Mouse (Mus musculus) lung, postnatal 4 days (tissue): Measurements from ENCODE around the gene Cenpv.
"Not testable (repeated sequence)": the region's sequence is repeated elsewhere in the genome, so short reads cannot be mapped to it uniquely, and the experiment has no call there.

Source experiments
- DNase-seq, 2 experiments: peaks; one replicate each; pipeline ENCODE4 v3.0.0; 2021

Gene Cenpv

GRCm38 (mm10) chr11:62553633-62554032, 14.6 kb upstream of the Cenpv start:
- no peak for DNase-seq

DNA sequence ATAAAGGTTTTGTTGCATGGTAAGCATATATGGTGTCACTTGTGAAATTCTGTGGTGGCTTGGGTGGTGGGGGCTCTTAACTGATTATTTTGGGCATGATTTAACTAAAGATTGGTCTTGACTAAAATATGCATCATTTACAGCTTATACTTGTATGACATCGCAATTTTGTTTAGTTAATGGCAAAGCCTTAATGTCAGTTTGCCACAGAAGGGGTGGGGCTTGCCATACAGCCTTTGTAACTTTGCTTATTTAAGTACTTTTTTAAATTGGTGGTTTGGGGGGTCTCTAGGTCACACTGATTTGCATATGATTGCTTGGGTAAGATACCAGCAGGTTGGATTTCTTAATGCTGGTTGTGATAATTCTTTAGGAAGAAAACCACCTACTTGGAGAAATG, 14.1 kb upstream of the Cenpv start:
- no peak for DNase-seq

DNA sequence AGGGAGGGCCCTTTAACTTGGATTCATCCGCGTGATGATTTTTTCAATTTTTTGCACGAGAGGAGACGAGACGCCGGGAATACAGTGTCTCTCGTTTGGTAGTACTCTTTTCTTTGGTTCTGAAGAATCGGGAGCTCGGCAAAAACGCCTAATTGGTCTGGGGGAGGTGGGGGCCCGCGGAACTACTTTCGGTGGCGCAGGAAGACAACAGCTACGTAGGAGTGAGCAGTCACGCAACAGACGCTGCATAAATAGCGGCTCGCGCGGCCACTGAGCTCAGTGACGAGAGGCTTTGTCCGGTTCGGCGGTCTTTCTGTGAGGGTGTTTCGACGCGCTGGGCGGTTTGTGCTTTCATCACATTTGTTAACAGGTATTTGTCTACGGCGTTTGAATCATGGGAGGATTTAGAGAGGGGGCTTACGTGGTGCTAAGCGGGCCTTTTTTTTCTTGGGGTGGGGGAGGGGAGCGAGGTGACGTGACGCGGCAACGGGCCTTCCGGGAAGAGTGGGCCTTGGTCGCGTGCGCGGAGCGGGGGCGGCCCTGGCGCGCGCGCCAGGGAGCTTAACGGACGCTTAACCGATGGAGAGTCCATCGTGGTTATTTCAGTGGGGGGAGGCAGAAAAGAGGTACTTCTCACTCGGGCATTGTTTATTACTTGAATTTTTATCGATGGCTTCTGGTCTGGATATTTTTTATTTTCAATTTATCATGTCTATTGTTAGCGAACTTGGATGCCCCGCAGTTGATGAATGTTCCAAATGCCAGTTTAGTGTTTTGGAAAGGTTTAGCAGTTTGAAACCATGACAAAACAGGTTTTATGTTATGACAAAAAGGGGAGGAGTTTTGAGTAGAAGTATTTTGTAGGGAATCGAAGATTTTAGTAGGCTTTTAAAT, 12.4 kb upstream of the Cenpv start:
- peak; percentile 93 for DNase-seq

DNA sequence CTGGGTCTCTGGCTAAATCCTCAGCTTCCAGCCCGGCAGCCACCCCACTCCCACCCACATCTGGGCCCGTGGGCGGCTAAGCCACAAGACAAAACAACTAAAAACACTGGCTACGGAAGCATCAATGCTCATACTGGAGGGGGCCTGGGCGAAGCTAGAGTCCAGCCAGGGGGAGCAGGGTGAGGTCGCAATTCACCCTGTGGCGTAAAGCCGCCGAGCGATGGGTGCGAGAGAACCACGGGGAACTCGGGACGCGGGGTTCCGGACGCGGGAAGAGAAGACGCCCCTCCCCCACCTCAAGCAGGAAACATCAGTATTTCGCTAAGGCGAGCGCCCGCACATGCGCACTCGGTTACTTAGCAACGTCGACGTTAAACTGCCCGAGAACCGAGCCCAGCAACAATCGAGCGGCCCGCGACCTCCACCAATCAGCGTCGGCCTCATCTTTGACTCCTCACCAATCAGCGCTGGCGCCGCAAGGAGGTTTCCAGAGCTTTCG, 11.7 kb upstream of the Cenpv start, which contains the start of gene Ubb:
Ubb (plus strand) TSS at position 445 of the 499 bp plus-strand sequence.
- DNase-seq, result peak; percentile 99 to 100

- peak; percentile 77 to 79 for DNase-seq
These were observed 11.2 kb upstream of the Cenpv start for GRCm38 (mm10) chr11:62550227-62550685.

- peak; percentile 71 to 81 for DNase-seq
These were observed 10.7 kb upstream of the Cenpv start for GRCm38 (mm10) chr11:62549782-62550181.

DNA sequence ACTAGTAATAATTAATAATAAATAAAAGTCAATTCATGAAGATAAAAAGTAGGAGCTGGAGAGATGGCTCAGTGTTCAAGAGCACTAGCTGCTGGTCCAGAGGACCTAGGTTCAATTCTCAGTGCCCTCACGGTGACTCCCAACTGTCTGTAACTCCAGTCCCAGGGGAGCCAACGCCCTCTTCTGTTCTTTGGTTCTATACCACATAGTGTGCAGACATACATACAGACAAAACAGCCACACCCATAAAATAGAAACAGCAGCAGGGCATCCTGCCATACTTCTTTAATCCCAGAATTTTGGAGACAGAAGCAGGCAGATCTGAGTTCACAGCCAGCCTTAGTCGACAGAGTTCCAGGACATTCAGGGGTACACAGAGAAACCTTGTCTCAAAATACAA, 4.9 kb upstream of the Cenpv start:
- no peak for DNase-seq

DNA sequence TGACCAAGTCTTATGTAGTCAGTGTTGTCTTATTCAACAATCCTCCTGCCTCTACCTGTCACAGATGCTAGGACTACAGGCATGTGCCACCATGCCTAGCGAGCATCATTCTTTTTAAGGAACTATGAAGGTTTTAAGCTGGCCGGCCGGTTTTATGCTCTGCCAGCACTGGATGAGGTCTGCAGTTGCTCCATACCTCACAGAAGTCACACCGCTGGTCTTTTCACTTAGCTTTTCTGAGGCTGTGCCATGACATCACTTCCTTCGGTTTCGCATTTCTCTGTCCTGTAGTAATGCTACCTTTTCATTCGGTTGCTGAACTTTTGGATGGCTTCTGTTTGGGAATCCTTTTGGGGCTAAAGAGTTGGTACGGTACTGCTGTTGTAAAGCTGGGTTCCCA, 2.5 kb upstream of the Cenpv start:
- DNase-seq, result no peak

GRCm38 (mm10) chr11:62540969-62541368, 1.9 kb upstream of the Cenpv start:
- no peak for DNase-seq

- no peak for DNase-seq
These were observed 1.1 kb upstream of the Cenpv start for GRCm38 (mm10) chr11:62540167-62540566.

GRCm38 (mm10) chr11:62538321-62539088, 556 bp downstream of the Cenpv start:
- DNase-seq, result peak; percentile 70 to 71

DNA sequence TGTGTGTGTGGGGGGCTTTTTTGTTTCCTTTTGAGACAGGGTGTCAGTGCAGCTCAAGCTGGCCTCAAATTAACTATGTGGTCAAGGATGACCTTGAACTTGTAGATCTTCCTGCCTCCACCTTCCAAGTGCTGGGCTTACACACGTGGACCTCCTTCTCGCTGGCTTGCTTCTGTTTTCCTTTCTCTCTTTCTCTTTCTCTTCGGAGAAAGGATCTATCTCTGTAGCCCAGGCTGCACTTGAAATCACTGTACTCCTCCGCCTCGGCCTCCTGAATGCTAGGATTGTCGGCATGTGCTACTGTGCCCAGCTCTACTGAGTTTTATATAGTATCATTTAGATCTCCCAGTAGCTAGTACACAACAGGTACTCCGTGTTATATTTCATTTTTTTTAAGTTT, 1.5 kb downstream of the Cenpv start:
- no peak for DNase-seq

GRCm38 (mm10) chr11:62537089-62537488, 2.0 kb downstream of the Cenpv start:
- DNase-seq, result no peak

- DNase-seq, result no peak
These were observed 16.8 kb downstream of the Cenpv start for GRCm38 (mm10) chr11:62522283-62522682.

- DNase-seq, result no peak
These were observed 20.1 kb downstream of the Cenpv start for GRCm38 (mm10) chr11:62518991-62519390.

DNA sequence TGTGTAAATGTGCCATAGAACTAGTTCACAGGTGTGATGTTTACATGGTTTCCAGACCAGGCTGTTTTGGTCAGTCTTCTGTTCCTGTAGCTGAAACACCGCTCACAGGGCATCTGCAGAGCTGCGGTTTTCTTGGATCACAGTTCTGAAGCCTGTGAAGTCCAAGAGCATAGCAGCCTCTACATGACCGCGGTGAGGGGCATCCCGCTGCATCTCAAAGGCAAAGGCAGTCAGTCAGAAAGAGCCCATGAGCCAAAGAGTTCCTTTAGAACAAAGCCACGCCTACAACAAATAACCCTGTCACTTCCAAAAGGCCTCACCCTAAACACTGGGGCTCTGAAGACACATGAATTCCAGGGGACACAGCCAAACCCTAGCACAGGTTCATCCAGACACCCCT, 25.8 kb downstream of the Cenpv start:
- DNase-seq, result no peak

- no peak for DNase-seq
These were observed 26.5 kb downstream of the Cenpv start for GRCm38 (mm10) chr11:62512529-62513080.

DNA sequence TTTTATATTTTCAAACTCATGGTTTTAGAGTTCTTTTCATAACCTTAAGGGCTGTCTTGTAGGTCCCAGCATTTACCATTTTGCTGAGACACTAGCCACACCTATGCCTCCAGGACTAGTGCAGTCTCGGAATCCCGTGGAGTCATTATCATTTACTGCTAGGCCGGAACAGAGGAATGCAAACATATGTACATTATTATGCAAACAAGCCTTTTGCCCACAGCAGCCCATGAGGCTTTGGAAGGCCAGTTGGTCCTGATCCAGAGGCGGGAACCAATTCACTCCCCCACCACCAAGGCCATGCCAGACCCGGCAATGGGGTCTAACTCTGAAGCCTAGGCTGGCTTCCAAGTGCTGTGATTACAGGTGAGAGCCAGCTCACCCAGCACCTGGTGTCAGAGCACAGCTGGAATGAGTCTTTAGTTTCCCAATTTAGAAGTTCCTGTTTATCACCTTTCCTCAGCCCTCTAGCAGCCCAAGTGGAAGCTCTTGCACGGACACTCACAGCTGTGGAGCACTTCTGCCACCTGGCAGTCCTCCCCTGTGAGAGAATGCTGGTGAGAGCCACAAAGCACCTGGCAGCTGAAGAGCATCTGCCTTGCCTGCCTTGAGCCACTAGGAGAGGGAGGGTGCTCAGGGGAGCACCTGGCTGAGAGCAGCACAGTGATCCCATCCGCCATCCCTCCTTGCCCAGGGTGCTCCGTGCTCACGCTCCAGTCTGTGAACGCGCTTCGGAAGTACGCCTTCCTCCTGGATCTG, 27.4 kb downstream of the Cenpv start:
- DNase-seq, result peak; percentile 16 to 35

- DNase-seq, result no peak
These were observed 28.1 kb downstream of the Cenpv start for GRCm38 (mm10) chr11:62510956-62511355.

DNA sequence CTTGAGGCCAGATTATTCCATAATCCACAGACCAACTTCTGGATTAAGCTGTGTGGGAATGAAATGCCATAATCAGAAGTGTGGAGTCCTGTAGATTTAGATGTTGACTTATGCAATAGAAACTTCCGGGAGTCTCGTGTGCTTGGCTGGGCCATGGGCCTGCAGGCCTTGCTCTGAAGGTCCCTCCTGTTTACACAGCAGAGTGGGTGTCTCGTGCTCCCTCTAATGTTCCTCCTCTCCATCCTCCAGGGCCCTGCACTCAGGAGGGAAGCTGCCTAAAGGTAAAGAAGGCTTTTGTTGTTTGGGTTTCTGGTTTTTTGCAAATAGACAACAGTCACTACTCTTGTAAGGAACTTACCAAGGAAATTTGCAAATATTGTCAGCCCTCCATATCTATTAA, 29.5 kb downstream of the Cenpv start:
- no peak for DNase-seq

DNA sequence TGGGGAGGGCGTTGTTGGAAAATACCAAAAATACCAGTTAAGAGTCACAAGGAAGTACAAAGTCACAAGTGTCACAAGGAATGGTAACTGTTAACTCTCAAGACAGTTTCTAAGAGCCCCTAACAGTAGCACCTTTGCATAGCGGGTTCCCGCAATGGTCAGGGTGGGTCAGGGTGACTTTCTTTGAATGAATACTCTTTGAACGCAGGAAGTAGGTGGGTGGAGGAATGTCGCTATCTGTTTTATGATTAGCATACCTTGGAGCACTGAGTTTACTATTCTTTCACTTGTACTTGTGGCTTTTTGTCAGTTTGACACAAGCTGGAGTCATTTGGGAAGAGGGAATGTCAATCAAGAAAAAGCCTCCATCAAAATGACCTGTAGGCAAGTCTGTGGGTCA, 30.2 kb downstream of the Cenpv start:
- DNase-seq, result not testable (repeated sequence)

DNA sequence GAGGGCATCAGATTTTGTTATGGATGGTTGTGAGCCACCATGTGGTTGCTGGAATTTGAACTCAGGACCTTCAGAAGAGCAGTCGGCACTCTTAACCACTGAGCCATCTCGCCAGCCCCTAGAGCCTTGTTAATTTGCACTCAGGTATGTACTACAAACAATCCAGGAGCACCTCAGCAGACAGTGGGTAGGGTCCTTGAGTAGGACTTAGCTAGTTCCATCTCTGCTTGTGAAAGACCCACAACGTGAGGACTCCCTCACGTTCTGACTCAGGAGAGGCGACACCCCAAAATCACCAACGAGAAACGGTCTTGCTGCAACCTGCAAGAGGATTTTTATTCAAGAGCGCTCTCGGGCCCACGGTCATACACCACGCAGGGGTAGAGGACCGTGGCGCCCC, 30.7 kb downstream of the Cenpv start:
- not testable (repeated sequence) for DNase-seq

DNA sequence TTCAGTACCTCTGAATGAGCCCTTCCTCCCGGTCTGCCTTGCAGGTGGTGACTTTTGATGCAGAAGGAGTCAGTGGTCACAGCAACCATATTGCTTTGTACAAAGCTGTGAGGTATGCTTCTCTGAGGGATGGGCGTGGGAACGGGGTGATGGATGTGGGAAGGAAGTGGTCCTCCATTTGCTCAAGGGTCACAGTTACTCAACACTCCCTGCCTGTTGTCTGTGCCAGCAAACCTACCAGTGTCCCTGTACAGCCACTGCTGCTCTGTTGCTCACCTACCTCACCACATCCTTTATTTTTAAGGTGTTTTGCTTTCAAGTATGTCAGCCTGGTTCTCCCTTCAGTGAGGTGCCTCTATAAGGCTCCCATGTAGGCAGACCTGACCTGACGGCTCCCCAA, 31.4 kb downstream of the Cenpv start:
- no peak for DNase-seq
